Mouse (Mus musculus): ENCODE results near the gene Aph1c.

GRCm38 (mm10) chr9:66863456-66863855 lies 28.9 kb upstream of the Aph1c start:
- TF ChIP-seq MAX (IDR thresholded peaks at IDR 0.05; ENCODE audit: low read length) (no peak), IRF4 (IDR thresholded peaks at IDR 0.05; ENCODE audit: low read depth, low read length) (no peak), POLR2A (IDR thresholded peaks at IDR 0.05; ENCODE audit: low read depth, low read length) (no peak), CTCF (conservative IDR thresholded peaks at IDR 0.05 in 1 of 2, IDR thresholded peaks at IDR 0.05 in 1 of 2; ENCODE audit: low read depth in 2 of 2, low read length in 2 of 2) (no peak), USF1 (IDR thresholded peaks at IDR 0.05; ENCODE audit: low read depth, low read length) (no peak), TCF12 (IDR thresholded peaks at IDR 0.05; ENCODE audit: low read depth, low read length) (no peak), SMC3 (IDR thresholded peaks at IDR 0.05; ENCODE audit: low read depth, low read length) (no peak), NELFE (IDR thresholded peaks at IDR 0.05; ENCODE audit: low read depth, low read length) (no peak), MAFK (IDR thresholded peaks at IDR 0.05; ENCODE audit: insufficient replicate concordance, low read length) (no peak), ZC3H11A (IDR thresholded peaks at IDR 0.05; ENCODE audit: low read depth, low read length) (no peak)

Data from CH12.LX (cell line).